Mouse (Mus musculus): ENCODE results near the gene Tmem87a.

DNA sequence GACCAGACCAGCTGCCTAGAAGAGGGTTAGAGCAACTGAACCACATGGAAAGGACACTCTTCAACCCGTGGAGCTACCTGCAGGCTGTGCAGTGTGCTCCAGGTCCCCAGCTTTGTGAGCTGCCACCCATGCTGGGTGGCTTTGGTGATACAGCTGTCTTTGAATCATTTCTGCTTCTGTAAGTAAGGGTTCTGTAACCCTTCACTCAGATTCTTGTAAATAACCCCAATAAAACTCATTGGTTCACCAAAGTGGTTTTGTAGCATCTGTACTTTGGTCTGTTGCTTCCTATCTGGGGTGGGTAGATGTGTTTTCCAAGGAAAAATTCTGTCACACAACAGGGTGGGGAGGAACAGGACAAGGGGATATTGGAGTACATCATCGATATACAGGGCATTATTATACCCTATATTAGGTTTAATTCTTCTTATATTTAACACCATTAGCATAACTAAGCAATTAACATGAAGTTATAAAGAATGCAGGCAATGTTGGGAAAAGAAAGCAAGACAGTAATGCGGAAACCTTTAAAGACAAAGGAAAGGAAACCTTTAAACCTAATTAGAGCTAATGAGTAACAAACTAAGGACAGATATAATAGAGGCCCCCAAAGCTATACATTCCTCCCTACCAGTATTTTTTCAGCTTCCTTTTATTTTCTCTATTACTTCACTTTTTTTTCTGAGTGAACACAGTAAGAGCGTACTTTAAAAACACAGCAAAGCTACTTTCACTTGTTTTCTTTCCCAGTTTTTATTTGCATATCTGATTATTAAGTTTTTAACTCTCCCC is 36.3 kb downstream of the Tmem87a start:
- TF ChIP-seq CTCF (IDR thresholded peaks at IDR 0.05; ENCODE audit: low read depth), result no peak
- no peak for TF ChIP-seq EP300 (IDR thresholded peaks at IDR 0.05; ENCODE audit: low read depth)
